Mouse (Mus musculus) heart, embryonic 13.5 days (tissue): Measurements from ENCODE around the gene Myo18a. TPM values are rescaled to one million over a fixed set of nuclear protein-coding genes. Genes with fewer than 3 reads are reported as not detected.

Source experiments
- ATAC-seq: fragments of 200-750 bp; cut with Nextera tagmentation; 2 replicates; pipeline ENCODE4 v1.8.0; 2017; ENCODE audit warnings: moderate TSS enrichment; ENCODE audit not compliant: insufficient number of reproducible peaks, low FRiP score, low TSS enrichment; ENCODE audit errors: extremely low read depth
- H3K27ac ChIP-seq: fragments of 300-500 bp; sonication (generic); replicated peaks from 2 replicates; pipeline ENCODE4 v1.5.1; 2015; ENCODE audit warnings: moderate library complexity, mild to moderate bottlenecking, inconsistent platforms
- H3K27me3 ChIP-seq: fragments of 300-500 bp; sonication (generic); replicated peaks from 2 replicates; pipeline ENCODE4 v1.6.1; 2015; ENCODE audit warnings: mild to moderate bottlenecking, inconsistent platforms
- H3K36me3 ChIP-seq: fragments of 300-500 bp; sonication (generic); 2 replicates; pipeline ENCODE4 v1.6.1; 2015; ENCODE audit warnings: mild to moderate bottlenecking, inconsistent platforms
- H3K4me1 ChIP-seq: fragments of 300-500 bp; sonication (generic); 2 replicates; pipeline ENCODE4 v1.6.1; 2015; ENCODE audit warnings: inconsistent platforms
- H3K4me2 ChIP-seq: fragments of 300-500 bp; sonication (generic); 2 replicates; pipeline ENCODE4 v1.6.1; 2015; ENCODE audit warnings: inconsistent platforms, mild to moderate bottlenecking, moderate library complexity
- H3K4me3 ChIP-seq: fragments of 300-500 bp; sonication (generic); 2 replicates; pipeline ENCODE4 v1.5.1; 2015; ENCODE audit warnings: moderate library complexity, mild to moderate bottlenecking, inconsistent platforms
- H3K9ac ChIP-seq: fragments of 300-500 bp; sonication (generic); 2 replicates; pipeline ENCODE4 v1.6.1; 2015; ENCODE audit warnings: inconsistent platforms, mild to moderate bottlenecking, moderate library complexity
- H3K9me3 ChIP-seq: fragments of 300-500 bp; sonication (generic); 2 replicates; pipeline ENCODE4 v1.6.1; 2016; ENCODE audit warnings: inconsistent platforms
- WGBS: fragments of 180-500 bp; shearing (Covaris S2); methylation state at CpG from one replicate; pipeline ENCODE4 v1.1.7; 2015; ENCODE audit warnings: mixed read lengths; 5-methylcytosine and 5-hydroxymethylcytosine counted together
- polyA plus RNA-seq: library from polyadenylated mRNA; unstranded; fragments of >200 nt; fragmentation: Nextera tagmentation; extraction: Ambion mirVana; gene quantifications from 2 replicates; pipeline ENCODE4 v1.2.1, GENCODE M21; 2015

Gene Myo18a
- polyA plus RNA-seq, 1 experiment from 2014 or later, result 100.0 TPM

- Histone ChIP-seq H3K9me3 (no peaks in the 10 kb centered on the region), H3K4me1 (peaks cover 20% of the 10 kb centered on the region), H3K36me3 (peaks cover 98% of the 10 kb centered on the region), H3K27me3 (no peaks in the 10 kb centered on the region), H3K9ac (peak overlapping the region; percentile 28; the same call in 1 of the 2 replicates), H3K4me2 (no peak overlapping the region), H3K27ac (0 out of 2 replicates have a peak overlapping the region, but pooled peaks have one; percentile 24), H3K4me3 (no peak overlapping the region)
- 5% methylated on average over 5 of the region's 5 CpGs for WGBS
- ATAC-seq, result no peak
These were observed 62.8 kb downstream of the Myo18a start for GRCm38 (mm10) chr11:77825853-77826252.

GRCm38 (mm10) chr11:77826311-77826710 is 63.3 kb downstream of the Myo18a start:
- WGBS, result 39% methylated on average over 3 of the region's 3 CpGs
- H3K9ac ChIP-seq, result peak overlapping the region; percentile 28; the same call in 1 of the 2 replicates
- H3K4me3 ChIP-seq, result no peak overlapping the region
- ATAC-seq, result no peak
- peaks cover 20% of the 10 kb centered on the region for H3K4me1 ChIP-seq
- H3K27me3 ChIP-seq, result no peaks in the 10 kb centered on the region
- no peaks in the 10 kb centered on the region for H3K9me3 ChIP-seq
- 0 out of 2 replicates have a peak overlapping the region, but pooled peaks have one; percentile 24 for H3K27ac ChIP-seq
- peaks cover 98% of the 10 kb centered on the region for H3K36me3 ChIP-seq
- H3K4me2 ChIP-seq, result no peak overlapping the region

- Histone ChIP-seq H3K4me2 (no peak overlapping the region), H3K9ac (no peak overlapping the region), H3K4me3 (no peak overlapping the region), H3K36me3 (peaks cover 98% of the 10 kb centered on the region), H3K9me3 (no peaks in the 10 kb centered on the region), H3K4me1 (peaks cover 20% of the 10 kb centered on the region), H3K27ac (no peak overlapping the region), H3K27me3 (no peaks in the 10 kb centered on the region)
- 56% methylated on average over 18 of the region's 18 CpGs for WGBS
- no peak for ATAC-seq
These were observed 64.4 kb downstream of the Myo18a start for GRCm38 (mm10) chr11:77827241-77827995.

GRCm38 (mm10) chr11:77828163-77828562 is 65.1 kb downstream of the Myo18a start:
- H3K36me3 ChIP-seq, result peaks cover 98% of the 10 kb centered on the region
- H3K4me1 ChIP-seq, result peaks cover 20% of the 10 kb centered on the region
- WGBS, result 85% methylated on average over 5 of the region's 5 CpGs
- H3K9me3 ChIP-seq, result no peaks in the 10 kb centered on the region
- ATAC-seq, result no peak
- no peak overlapping the region for H3K4me2 ChIP-seq
- H3K27ac ChIP-seq, result no peak overlapping the region
- H3K4me3 ChIP-seq, result no peak overlapping the region
- no peaks in the 10 kb centered on the region for H3K27me3 ChIP-seq
- H3K9ac ChIP-seq, result no peak overlapping the region

GRCm38 (mm10) chr11:77829043-77829841 is 66.2 kb downstream of the Myo18a start:
- WGBS, result 71% methylated on average over 23 of the region's 23 CpGs
- Histone ChIP-seq H3K9me3 (no peaks in the 10 kb centered on the region), H3K27me3 (no peaks in the 10 kb centered on the region), H3K4me2 (no peak overlapping the region), H3K9ac (no peak overlapping the region), H3K4me1 (peaks cover 20% of the 10 kb centered on the region), H3K36me3 (peaks cover 98% of the 10 kb centered on the region), H3K4me3 (no peak overlapping the region), H3K27ac (no peak overlapping the region)
- ATAC-seq, result no peak

- H3K4me2 ChIP-seq, result no peak overlapping the region
- no peak for ATAC-seq
- WGBS, result 56% methylated on average over 7 of the region's 7 CpGs
- H3K36me3 ChIP-seq, result peaks cover 98% of the 10 kb centered on the region
- H3K27me3 ChIP-seq, result no peaks in the 10 kb centered on the region
- no peak overlapping the region for H3K27ac ChIP-seq
- peaks cover 14% of the 10 kb centered on the region for H3K4me1 ChIP-seq
- no peak overlapping the region for H3K9ac ChIP-seq
- no peaks in the 10 kb centered on the region for H3K9me3 ChIP-seq
- no peak overlapping the region for H3K4me3 ChIP-seq
These were observed 67.8 kb downstream of the Myo18a start for GRCm38 (mm10) chr11:77830875-77831274.

- WGBS, result 75% methylated on average over 4 of the region's 4 CpGs
- Histone ChIP-seq H3K9ac (no peak overlapping the region), H3K36me3 (peaks cover 100% of the 10 kb centered on the region), H3K27me3 (no peaks in the 10 kb centered on the region), H3K27ac (no peak overlapping the region), H3K4me2 (no peak overlapping the region), H3K4me3 (no peak overlapping the region), H3K9me3 (no peaks in the 10 kb centered on the region), H3K4me1 (peaks cover 19% of the 10 kb centered on the region)
- no peak for ATAC-seq
These were observed 69.5 kb downstream of the Myo18a start for GRCm38 (mm10) chr11:77832541-77832940.

- no peak overlapping the region for H3K4me3 ChIP-seq
- H3K9ac ChIP-seq, result no peak overlapping the region
- no peak overlapping the region for H3K27ac ChIP-seq
- H3K4me1 ChIP-seq, result peaks cover 19% of the 10 kb centered on the region
- no peak overlapping the region for H3K4me2 ChIP-seq
- ATAC-seq, result no peak
- WGBS, result 81% methylated on average over 3 of the region's 3 CpGs
- H3K27me3 ChIP-seq, result no peaks in the 10 kb centered on the region
- peaks cover 100% of the 10 kb centered on the region for H3K36me3 ChIP-seq
- H3K9me3 ChIP-seq, result no peaks in the 10 kb centered on the region
These were observed 72.1 kb downstream of the Myo18a start for GRCm38 (mm10) chr11:77835109-77835508.

GRCm38 (mm10) chr11:77836290-77836689 is 73.2 kb downstream of the Myo18a start:
- peaks cover 100% of the 10 kb centered on the region for H3K36me3 ChIP-seq
- H3K4me3 ChIP-seq, result no peak overlapping the region
- ATAC-seq, result no peak
- no peaks in the 10 kb centered on the region for H3K9me3 ChIP-seq
- peak overlapping the region; percentile 89 for H3K27ac ChIP-seq
- peaks cover 19% of the 10 kb centered on the region for H3K4me1 ChIP-seq
- H3K27me3 ChIP-seq, result no peaks in the 10 kb centered on the region
- no peak overlapping the region for H3K4me2 ChIP-seq
- WGBS, result 62% methylated on average over 5 of the region's 5 CpGs
- H3K9ac ChIP-seq, result peak overlapping the region; percentile 63

- H3K27ac ChIP-seq, result peak overlapping the region; percentile 89
- H3K9ac ChIP-seq, result peak overlapping the region; percentile 63
- no peak overlapping the region for H3K4me2 ChIP-seq
- H3K4me3 ChIP-seq, result no peak overlapping the region
- H3K27me3 ChIP-seq, result no peaks in the 10 kb centered on the region
- no peaks in the 10 kb centered on the region for H3K9me3 ChIP-seq
- H3K4me1 ChIP-seq, result peaks cover 19% of the 10 kb centered on the region
- H3K36me3 ChIP-seq, result peaks cover 100% of the 10 kb centered on the region
- WGBS, result 36% methylated on average over 4 of the region's 4 CpGs
- ATAC-seq, result no peak
These were observed 73.7 kb downstream of the Myo18a start for GRCm38 (mm10) chr11:77836751-77837150.

- Histone ChIP-seq H3K36me3 (peaks cover 100% of the 10 kb centered on the region), H3K4me1 (peaks cover 19% of the 10 kb centered on the region), H3K9me3 (no peaks in the 10 kb centered on the region), H3K4me2 (no peak overlapping the region), H3K9ac (no peak overlapping the region), H3K4me3 (no peak overlapping the region), H3K27me3 (no peaks in the 10 kb centered on the region), H3K27ac (no peak overlapping the region)
- WGBS, result 83% methylated on average over 5 of the region's 5 CpGs
- no peak for ATAC-seq
These were observed 74.8 kb downstream of the Myo18a start for GRCm38 (mm10) chr11:77837856-77838255.
